In the genomic region with DNA sequence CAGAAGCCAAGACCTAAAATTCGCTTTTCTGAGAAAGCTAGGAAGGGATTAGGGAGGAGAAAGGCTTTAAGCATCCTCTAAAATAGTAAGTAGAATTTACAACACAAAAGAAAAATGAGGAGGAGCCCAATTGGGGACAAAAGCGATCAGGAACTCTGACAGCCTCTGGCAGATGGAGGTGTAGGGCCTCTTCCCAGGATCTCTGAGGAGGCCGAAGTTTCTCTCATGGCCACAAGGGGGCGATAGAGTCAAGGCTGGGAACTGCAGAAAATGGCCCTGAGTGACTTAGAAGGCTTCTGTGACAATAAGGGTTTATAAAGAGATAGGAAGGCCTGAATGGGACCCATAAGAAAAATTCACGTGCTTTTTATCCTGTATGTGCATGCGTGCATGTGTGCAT, we compare ENCODE assay signal across 8 mouse cellular contexts.
DNase-seq lines count a peak whose midpoint lies in the region; ATAC-seq lines count a peak whose summit lies in the region.

No protein-coding gene starts in this region.

- H3K27ac ChIP-seq in hindbrain, embryonic 11.5 days (ENCODE audit: low read depth, low read length), result no peak overlapping the region
- no peak overlapping the region for H3K27ac ChIP-seq in hindbrain, embryonic 12.5 days
- H3K27ac ChIP-seq in forebrain, embryonic 14.5 days (ENCODE audit: low read depth, low read length), result no peak overlapping the region
- H3K27ac ChIP-seq in midbrain, embryonic 11.5 days (ENCODE audit: low read depth, low read length), result no peak overlapping the region

- H3K9me3 ChIP-seq in hindbrain, embryonic 11.5 days (ENCODE audit: control insufficient read depth, low read length), result no peaks in the 10 kb centered on the region
- H3K9me3 ChIP-seq in hindbrain, embryonic 12.5 days (replicated peaks), result no peaks in the 10 kb centered on the region
- H3K9me3 ChIP-seq in forebrain, embryonic 14.5 days (replicated peaks; ENCODE audit: control insufficient read depth, low read length), result no peaks in the 10 kb centered on the region
- no peaks in the 10 kb centered on the region for H3K9me3 ChIP-seq in midbrain, embryonic 11.5 days (ENCODE audit: control insufficient read depth, low read length)

- no peaks in the 10 kb centered on the region for H3K36me3 ChIP-seq in hindbrain, embryonic 11.5 days (ENCODE audit: control insufficient read depth, insufficient read depth, low read length)
- H3K36me3 ChIP-seq in hindbrain, embryonic 12.5 days, result no peaks in the 10 kb centered on the region
- H3K36me3 ChIP-seq in forebrain, embryonic 14.5 days (ENCODE audit: control insufficient read depth, insufficient read depth, low read length), result no peaks in the 10 kb centered on the region
- no peaks in the 10 kb centered on the region for H3K36me3 ChIP-seq in midbrain, embryonic 11.5 days (ENCODE audit: control insufficient read depth, insufficient read depth, low read length)

- WGBS in hindbrain, embryonic 11.5 days, result 35% methylated on average over 6 of the region's 6 CpGs
- 27% methylated on average over 6 of the region's 6 CpGs for WGBS in hindbrain, embryonic 12.5 days
- 28% methylated on average over 6 of the region's 6 CpGs for WGBS in forebrain, embryonic 14.5 days
- 22% methylated on average over 6 of the region's 6 CpGs for WGBS in midbrain, embryonic 11.5 days

- H3K27me3 ChIP-seq in hindbrain, embryonic 11.5 days (ENCODE audit: control insufficient read depth, insufficient read depth, low read length), result no peaks in the 10 kb centered on the region
- no peaks in the 10 kb centered on the region for H3K27me3 ChIP-seq in hindbrain, embryonic 12.5 days
- no peaks in the 10 kb centered on the region for H3K27me3 ChIP-seq in forebrain, embryonic 14.5 days (replicated peaks; ENCODE audit: control insufficient read depth, insufficient read depth, low read length)
- H3K27me3 ChIP-seq in midbrain, embryonic 11.5 days (ENCODE audit: control insufficient read depth, insufficient read depth, low read length), result no peaks in the 10 kb centered on the region

- no peak overlapping the region for H3K9ac ChIP-seq in hindbrain, embryonic 11.5 days (ENCODE audit: low read depth, low read length)
- no peak overlapping the region for H3K9ac ChIP-seq in hindbrain, embryonic 12.5 days
- no peak overlapping the region for H3K9ac ChIP-seq in forebrain, embryonic 14.5 days (ENCODE audit: low read length)
- H3K9ac ChIP-seq in midbrain, embryonic 11.5 days (ENCODE audit: low read length), result no peak overlapping the region

- no peak overlapping the region for H3K4me3 ChIP-seq in hindbrain, embryonic 11.5 days (ENCODE audit: low read depth, low read length)
- H3K4me3 ChIP-seq in hindbrain, embryonic 12.5 days, result no peak overlapping the region
- H3K4me3 ChIP-seq in forebrain, embryonic 14.5 days (ENCODE audit: low read depth, low read length), result no peak overlapping the region
- no peak overlapping the region for H3K4me3 ChIP-seq in midbrain, embryonic 11.5 days (ENCODE audit: low read depth, low read length)

- ATAC-seq in hindbrain, embryonic 11.5 days (ENCODE audit: low FRiP score), result no peak
- no peak for ATAC-seq in hindbrain, embryonic 12.5 days (ENCODE audit: low FRiP score)
- peak; percentile 69; the same call in 1 of the 2 replicates for ATAC-seq in forebrain, embryonic 14.5 days
- peak; percentile 35; the same call in 1 of the 2 replicates for ATAC-seq in midbrain, embryonic 11.5 days (ENCODE audit: low FRiP score)

- DNase-seq in hindbrain, embryonic 11.5 days (ENCODE audit: low spot score), result peak; percentile 87
- peak; percentile 87 for DNase-seq in ES-CJ7 (ENCODE audit: low read depth, low spot score)
- peak; percentile 21 for DNase-seq in c-Kit-positive CD71-positive TER-119-negative erythroid progenitor cells, embryonic 14.5 days (ENCODE audit: low read depth)
- peak; percentile 77 for DNase-seq in forebrain, embryonic 14.5 days (ENCODE audit: low spot score)
- peak; percentile 41 for DNase-seq in layer of hippocampus, adult 9-10 months (ENCODE audit: low spot score)
- peak; percentile 94 for DNase-seq in midbrain, embryonic 11.5 days (ENCODE audit: low spot score, missing footprints)
- DNase-seq in testis, postnatal 14 days (ENCODE audit: low spot score), result peak; percentile 47

- no peaks in the 10 kb centered on the region for H3K4me1 ChIP-seq in hindbrain, embryonic 11.5 days (replicated peaks; ENCODE audit: control insufficient read depth, insufficient read depth, low read length)
- no peaks in the 10 kb centered on the region for H3K4me1 ChIP-seq in hindbrain, embryonic 12.5 days
- H3K4me1 ChIP-seq in forebrain, embryonic 14.5 days (ENCODE audit: control insufficient read depth, insufficient read depth, low read length), result no peaks in the 10 kb centered on the region
- no peaks in the 10 kb centered on the region for H3K4me1 ChIP-seq in midbrain, embryonic 11.5 days (ENCODE audit: control insufficient read depth, insufficient read depth, low read length)

- no peak overlapping the region for H3K4me2 ChIP-seq in hindbrain, embryonic 11.5 days (replicated peaks; ENCODE audit: low read depth, low read length)
- H3K4me2 ChIP-seq in hindbrain, embryonic 12.5 days (replicated peaks), result no peak overlapping the region
- no peak overlapping the region for H3K4me2 ChIP-seq in forebrain, embryonic 14.5 days (ENCODE audit: low read length)
- H3K4me2 ChIP-seq in midbrain, embryonic 11.5 days, result no peak overlapping the region

Comparison
In these comparisons a context has a peak if more than half of its experiments do, and no peak if none do; other contexts are left out.
1. ATAC-seq: peak in forebrain, embryonic 14.5 days (single experiment) and midbrain, embryonic 11.5 days (single experiment); none in hindbrain, embryonic 11.5 days (single experiment) and hindbrain, embryonic 12.5 days (single experiment).
2. DNase-seq: peak in every context shown above with its lines; median percentile 94 in midbrain, embryonic 11.5 days; 87 in hindbrain, embryonic 11.5 days; 87 in ES-CJ7; 77 in forebrain, embryonic 14.5 days; 47 in testis, postnatal 14 days; 41 in layer of hippocampus, adult 9-10 months; 21 in c-Kit-positive CD71-positive TER-119-negative erythroid progenitor cells, embryonic 14.5 days.